Mouse (Mus musculus) v-Abl transformed pro-B cells (cell line): ENCODE measurements at regions not wholly inside any gene's neighbourhood (a gene's known extent, or its start where the extent isn't known, plus 50 kb on each side); places are given as distances from the start of the nearest gene placed in this dataset.

Source experiments
- in situ Hi-C, 2 experiments: fragments of 400-800 bp; cut with MboI; formaldehyde crosslinking; loops; one replicate each; pipeline ENCODE4 v1.15.1; 2025; ENCODE audit not compliant: unreplicated experiment in 2 of 2

DNA sequence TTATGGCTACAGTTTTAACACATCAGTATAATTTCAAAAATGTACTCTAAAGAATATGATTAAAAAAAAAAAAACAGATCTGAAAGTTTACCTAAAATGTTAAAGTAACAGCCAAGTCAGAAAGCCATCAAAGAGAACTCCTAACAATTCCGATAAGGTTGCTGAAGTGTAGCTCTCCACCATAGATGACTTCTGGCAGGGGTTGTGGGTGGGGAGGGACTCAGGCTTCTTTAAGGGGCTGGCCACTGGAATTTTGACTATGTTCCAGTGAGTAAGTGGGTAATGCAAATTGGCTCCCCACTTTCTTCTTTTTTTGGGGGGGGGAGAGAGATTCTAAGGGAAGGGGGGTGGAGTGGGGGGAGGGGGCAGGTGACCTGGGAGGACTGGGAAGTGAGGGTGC is 98.0 kb downstream of the Brms1l start:
- in situ Hi-C loops = no loop called here

DNA sequence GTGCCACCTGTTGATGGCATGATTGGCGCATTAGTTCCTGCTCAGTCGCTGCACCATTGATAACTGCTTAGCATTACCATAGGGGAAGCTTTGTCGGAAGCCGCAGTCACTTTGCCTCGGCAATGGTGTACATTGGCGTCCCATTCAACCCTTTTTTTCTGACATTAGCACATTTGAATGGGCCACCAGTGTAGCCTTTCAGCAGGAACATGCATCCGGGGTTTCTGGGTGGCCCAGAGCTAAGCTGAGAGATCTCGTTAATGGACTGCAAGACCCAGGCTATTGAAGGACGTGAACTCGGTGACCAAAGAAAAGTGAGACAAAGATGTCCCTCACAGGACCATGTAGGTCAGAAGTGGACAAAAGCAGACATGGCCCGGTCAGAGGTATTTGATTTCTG is 97.3 kb downstream of the Brms1l start:
- in situ Hi-C loops = no loop called here

DNA sequence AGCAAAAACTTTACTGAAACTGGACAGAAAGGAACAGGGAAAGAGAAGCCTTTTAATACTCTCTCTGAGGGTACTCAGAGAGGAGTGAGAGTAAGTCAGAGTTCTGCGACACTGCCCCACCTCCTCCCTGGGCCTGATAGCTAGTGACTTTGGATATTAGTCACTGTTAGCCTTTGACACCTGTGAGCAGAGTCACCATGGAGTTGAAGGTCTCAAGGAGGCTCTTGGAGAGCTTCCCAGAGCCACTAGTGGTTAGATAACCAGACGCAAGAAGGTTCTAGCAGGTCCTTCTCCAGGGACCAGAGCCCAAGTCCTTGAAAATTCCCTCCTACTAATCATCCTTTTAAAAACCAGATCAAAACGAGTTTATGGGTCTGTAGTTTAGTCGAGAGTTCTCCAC is 94.3 kb downstream of the Brms1l start:
- in situ Hi-C loops = no loop called here

- in situ Hi-C loops = no loop called here
These were observed 90.8 kb downstream of the Brms1l start for GRCm38 (mm10) chr12:55926974-55927321.

DNA sequence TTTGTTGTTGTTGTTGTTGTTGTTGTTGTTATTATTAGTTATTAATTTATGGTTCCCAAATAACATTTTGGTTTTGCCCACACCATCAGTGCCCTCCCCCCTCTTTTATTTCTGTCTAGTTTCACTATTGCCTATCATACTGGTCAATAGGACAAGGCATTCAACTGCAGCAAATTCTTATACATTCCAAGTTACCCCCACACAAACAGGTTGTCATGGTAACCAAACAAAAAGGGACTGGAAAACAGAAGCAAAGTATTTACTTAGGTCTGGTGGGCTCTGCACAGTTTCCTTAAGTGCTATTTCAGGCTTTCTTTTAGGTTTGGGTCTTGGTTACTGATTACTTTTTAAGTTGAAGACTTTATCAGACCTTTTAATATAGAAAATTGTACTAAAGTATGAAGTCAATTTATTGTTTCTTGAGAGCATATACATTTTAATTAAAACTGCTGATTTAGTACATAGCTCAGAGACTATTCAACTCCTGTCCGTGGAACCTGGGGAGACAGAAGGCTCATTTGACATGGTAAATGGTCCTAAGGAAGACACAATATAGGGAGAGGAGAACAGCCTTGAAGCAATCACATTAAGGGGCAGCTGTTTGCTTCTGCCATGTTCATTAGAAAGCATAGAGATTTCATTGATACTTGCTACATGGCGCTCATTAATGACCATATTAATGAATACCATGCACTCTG is 90.3 kb downstream of the Brms1l start:
- in situ Hi-C loops = no loop called here
